Mouse (Mus musculus): ENCODE data around the gene Pgpep1l. TPM values are rescaled to one million over a fixed set of nuclear protein-coding genes. Genes with fewer than 3 reads are reported as not detected.

Pgpep1l gene
- total RNA-seq, 1 experiment from 2014 or later = not detected

Other genes starting within 250 kb of the Pgpep1l start
- 50.5 and 52.1 TPM in 2 replicates for gene Fam169b, start 9.6 kb upstream of the Pgpep1l start, total RNA-seq (2017)

All from neutrophil, adult 5-6 weeks (primary cell).